Mouse (Mus musculus) kidney, embryonic 15.5 days (tissue): ENCODE data around the gene Bcl7a. TPM values are rescaled to one million over a fixed set of nuclear protein-coding genes. Genes with fewer than 3 reads are reported as not detected.

Source experiments
- ATAC-seq: fragments of 200-750 bp; cut with Nextera tagmentation; replicated peaks from 2 replicates; pipeline ENCODE4 v1.8.0; 2017; ENCODE audit warnings: moderate TSS enrichment; ENCODE audit not compliant: low FRiP score
- H3K27ac ChIP-seq: fragments of 300-500 bp; sonication (generic); 2 replicates; pipeline ENCODE4 v1.5.1; 2015; ENCODE audit warnings: mild to moderate bottlenecking, inconsistent platforms
- H3K27me3 ChIP-seq: fragments of 300-500 bp; sonication (generic); 2 replicates; pipeline ENCODE4 v1.6.1; 2015; ENCODE audit warnings: inconsistent platforms
- H3K36me3 ChIP-seq: fragments of 300-500 bp; sonication (generic); 2 replicates; pipeline ENCODE4 v1.6.1; 2015; ENCODE audit warnings: inconsistent platforms
- H3K4me1 ChIP-seq: fragments of 300-500 bp; sonication (generic); 2 replicates; pipeline ENCODE4 v1.6.1; 2015; ENCODE audit warnings: inconsistent platforms
- H3K4me2 ChIP-seq: fragments of 300-500 bp; sonication (generic); 2 replicates; pipeline ENCODE4 v1.6.1; 2015; ENCODE audit warnings: moderate library complexity, mild to moderate bottlenecking, inconsistent platforms
- H3K4me3 ChIP-seq: fragments of 300-500 bp; sonication (generic); replicated peaks from 2 replicates; pipeline ENCODE4 v1.5.1; 2015; ENCODE audit warnings: mild to moderate bottlenecking, inconsistent platforms
- H3K9ac ChIP-seq: fragments of 300-500 bp; sonication (generic); 2 replicates; pipeline ENCODE4 v1.6.1; 2015; ENCODE audit warnings: mild to moderate bottlenecking, inconsistent platforms
- H3K9me3 ChIP-seq: fragments of 300-500 bp; sonication (generic); replicated peaks from 2 replicates; pipeline ENCODE4 v1.6.1; 2016; ENCODE audit warnings: inconsistent platforms
- WGBS: fragments of 180-500 bp; shearing (Covaris S2); methylation state at CpG from one replicate; pipeline ENCODE4 v1.1.7; 2015; ENCODE audit warnings: mixed read lengths; 5-methylcytosine and 5-hydroxymethylcytosine counted together
- polyA plus RNA-seq: library from polyadenylated mRNA; unstranded; fragments of >200 nt; fragmentation: Nextera tagmentation; extraction: Ambion mirVana; gene quantifications from 2 replicates; pipeline ENCODE4 v1.2.1, GENCODE M21; 2015

Gene Bcl7a
- polyA plus RNA-seq, 1 experiment from 2014 or later, result 41.7 TPM

DNA sequence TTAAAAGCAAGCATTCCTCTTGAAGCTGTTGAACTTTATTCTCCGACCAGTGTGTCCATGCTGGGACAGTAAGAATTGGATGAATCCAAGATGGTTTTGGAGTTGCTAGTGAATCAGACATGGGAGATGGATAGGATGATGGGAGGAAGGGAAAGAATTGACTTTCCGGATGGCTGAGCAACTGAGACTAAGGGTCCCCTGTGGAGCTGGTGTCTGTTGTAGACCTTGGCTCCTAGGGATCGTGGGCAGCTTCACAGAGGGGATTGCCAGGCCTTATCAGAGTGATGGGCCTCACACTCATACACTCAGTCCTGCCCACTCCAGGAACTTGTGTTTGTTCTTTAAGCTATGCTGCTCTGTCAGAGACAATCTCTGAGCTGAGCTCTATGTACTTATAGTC, 64.5 kb downstream of the Bcl7a start:
- 65% methylated on average over 3 of the region's 3 CpGs for WGBS
- Histone ChIP-seq H3K36me3 (peaks cover 14% of the 10 kb centered on the region; the same call in 1 of the 2 replicates), H3K4me1 (peaks cover 14% of the 10 kb centered on the region; the same call in 1 of the 2 replicates), H3K27ac (no peak overlapping the region), H3K4me3 (no peak overlapping the region), H3K9ac (no peak overlapping the region), H3K4me2 (no peak overlapping the region), H3K27me3 (no peaks in the 10 kb centered on the region), H3K9me3 (no peaks in the 10 kb centered on the region)
- no peak for ATAC-seq

DNA sequence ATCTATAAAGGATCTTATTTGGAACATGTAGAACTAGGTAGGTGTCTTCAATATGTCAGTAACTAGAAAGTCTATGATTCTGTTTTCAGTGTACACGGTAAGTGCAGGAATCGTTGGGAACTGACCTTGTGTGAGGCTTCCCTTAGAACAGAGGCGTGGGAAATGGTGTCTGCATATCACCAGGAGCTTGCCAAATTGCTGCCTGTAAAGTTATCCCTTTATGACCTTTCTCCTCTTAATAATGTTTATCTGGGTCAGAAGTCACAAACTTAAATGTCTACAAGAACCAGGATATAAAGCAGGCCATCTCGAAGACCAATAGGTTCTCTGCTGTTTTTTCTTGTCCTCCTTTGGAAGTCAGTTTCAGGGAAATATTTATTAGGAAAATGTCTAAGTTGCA, 68.6 kb downstream of the Bcl7a start:
- ATAC-seq, result no peak
- 52% methylated on average over 4 of the region's 4 CpGs for WGBS
- H3K4me3 ChIP-seq, result no peak overlapping the region
- peaks cover 17% of the 10 kb centered on the region; the same call in 1 of the 2 replicates for H3K4me1 ChIP-seq
- no peak overlapping the region for H3K9ac ChIP-seq
- H3K4me2 ChIP-seq, result no peak overlapping the region
- H3K9me3 ChIP-seq, result no peaks in the 10 kb centered on the region
- no peaks in the 10 kb centered on the region for H3K27me3 ChIP-seq
- H3K27ac ChIP-seq, result no peak overlapping the region
- H3K36me3 ChIP-seq, result peaks cover 14% of the 10 kb centered on the region; the same call in 1 of the 2 replicates

DNA sequence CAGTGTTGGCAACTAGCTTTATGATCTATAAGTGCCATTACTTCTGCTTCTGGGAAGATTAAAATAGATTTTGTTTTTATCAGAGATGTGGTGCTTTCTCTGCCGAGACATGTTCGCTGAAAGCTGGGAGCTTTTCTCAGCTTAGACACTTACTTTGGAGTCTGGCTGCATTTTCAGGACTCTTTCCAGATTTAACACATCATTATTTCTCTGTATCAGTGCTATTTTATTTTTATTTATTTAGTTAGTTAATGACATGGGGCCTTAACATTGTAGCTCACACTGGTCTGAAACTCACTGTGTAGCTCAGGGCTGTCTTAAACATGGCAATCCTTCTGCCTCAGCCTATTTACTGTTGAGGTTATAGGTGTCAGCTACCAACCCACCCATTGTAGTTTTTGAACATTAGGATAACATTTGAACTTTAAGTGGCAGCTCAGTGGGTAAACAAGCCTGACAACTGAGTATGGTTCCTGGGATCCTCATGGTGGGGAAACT, 70.3 kb downstream of the Bcl7a start:
- H3K9me3 ChIP-seq, result no peaks in the 10 kb centered on the region
- H3K27ac ChIP-seq, result no peak overlapping the region
- peaks cover 6% of the 10 kb centered on the region; the same call in 1 of the 2 replicates for H3K4me1 ChIP-seq
- H3K4me2 ChIP-seq, result no peak overlapping the region
- H3K27me3 ChIP-seq, result no peaks in the 10 kb centered on the region
- 69% methylated on average over 2 of the region's 2 CpGs for WGBS
- no peak overlapping the region for H3K4me3 ChIP-seq
- H3K36me3 ChIP-seq, result peaks cover 14% of the 10 kb centered on the region; the same call in 1 of the 2 replicates
- ATAC-seq, result no peak
- H3K9ac ChIP-seq, result no peak overlapping the region

DNA sequence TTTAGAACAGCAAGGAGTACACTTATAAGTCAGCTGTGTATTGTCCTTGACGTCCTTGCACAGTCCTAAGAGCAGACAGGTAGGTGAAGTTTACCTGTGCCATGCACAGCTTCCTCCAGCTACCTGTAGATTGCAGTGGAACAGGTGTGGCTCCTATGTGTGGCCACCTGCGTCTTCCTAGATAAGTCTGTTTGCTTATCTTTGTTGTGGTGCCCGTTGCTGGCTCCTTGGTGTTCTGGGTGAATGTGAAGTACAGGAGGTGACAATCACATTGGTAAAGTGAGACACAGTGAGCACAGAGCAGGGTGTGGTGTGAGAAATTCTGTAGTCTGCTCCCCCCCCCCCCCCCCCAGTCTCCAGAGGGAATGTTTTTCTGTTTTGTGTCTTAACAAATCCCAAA, 72.5 kb downstream of the Bcl7a start:
- Histone ChIP-seq H3K4me1 (peaks cover 6% of the 10 kb centered on the region; the same call in 1 of the 2 replicates), H3K9ac (no peak overlapping the region), H3K27me3 (no peaks in the 10 kb centered on the region), H3K27ac (no peak overlapping the region), H3K4me2 (no peak overlapping the region), H3K36me3 (peaks cover 3% of the 10 kb centered on the region; the same call in 1 of the 2 replicates), H3K4me3 (no peak overlapping the region), H3K9me3 (no peaks in the 10 kb centered on the region)
- WGBS, result 86% methylated on average over 3 of the region's 3 CpGs
- ATAC-seq, result no peak

DNA sequence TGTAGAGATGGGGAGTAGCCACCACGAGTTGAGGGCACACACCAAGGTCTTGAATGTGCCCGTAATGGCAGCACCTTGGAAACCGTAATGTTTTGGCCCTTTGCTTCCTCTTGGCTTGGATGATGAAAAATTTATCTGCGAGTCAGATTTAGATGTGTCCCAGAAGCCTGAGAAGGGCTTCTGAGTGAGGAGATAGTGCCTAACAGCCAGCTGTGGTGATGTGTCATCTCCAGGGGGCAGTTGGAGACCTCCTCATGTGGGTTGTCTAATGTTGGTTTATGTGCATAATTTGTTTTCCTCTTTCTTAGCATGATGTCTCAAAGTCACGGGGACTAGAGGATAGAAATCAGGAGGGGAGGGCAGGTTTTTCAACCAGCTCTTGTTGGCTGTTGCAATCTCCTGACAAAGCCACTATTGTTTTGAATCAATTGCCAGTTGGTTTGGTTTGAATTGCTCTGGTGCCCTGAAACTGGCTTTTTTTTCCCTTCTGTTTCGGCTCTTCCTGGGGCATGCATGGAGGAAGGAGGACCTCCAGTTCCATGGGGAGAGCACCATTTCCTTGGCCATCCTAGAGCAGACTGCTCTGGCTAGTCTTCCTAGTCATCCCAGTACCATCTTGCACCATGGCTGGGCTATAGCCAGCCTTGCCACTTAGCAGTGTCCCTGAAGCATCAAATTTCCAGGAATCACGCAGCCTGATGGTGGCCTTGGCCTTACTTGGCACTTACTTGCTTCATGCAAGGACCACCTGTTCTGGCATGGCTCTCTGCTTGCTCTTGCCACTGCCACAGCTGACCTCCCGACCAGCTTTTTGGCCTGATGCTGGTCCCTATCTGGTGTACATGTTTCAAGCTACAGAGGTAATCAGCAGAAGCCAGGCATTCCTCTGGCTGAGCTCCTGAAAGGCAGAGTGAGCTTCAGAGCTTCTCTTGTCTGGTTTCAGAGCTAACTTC, 73.2 kb downstream of the Bcl7a start:
- Histone ChIP-seq H3K9me3 (no peaks in the 10 kb centered on the region), H3K27me3 (no peaks in the 10 kb centered on the region), H3K4me1 (peaks cover 6% of the 10 kb centered on the region; the same call in 1 of the 2 replicates), H3K36me3 (no peaks in the 10 kb centered on the region), H3K9ac (no peak overlapping the region), H3K27ac (no peak overlapping the region), H3K4me2 (no peak overlapping the region), H3K4me3 (no peak overlapping the region)
- no peak for ATAC-seq
- WGBS, result 74% methylated on average over 8 of the region's 8 CpGs

DNA sequence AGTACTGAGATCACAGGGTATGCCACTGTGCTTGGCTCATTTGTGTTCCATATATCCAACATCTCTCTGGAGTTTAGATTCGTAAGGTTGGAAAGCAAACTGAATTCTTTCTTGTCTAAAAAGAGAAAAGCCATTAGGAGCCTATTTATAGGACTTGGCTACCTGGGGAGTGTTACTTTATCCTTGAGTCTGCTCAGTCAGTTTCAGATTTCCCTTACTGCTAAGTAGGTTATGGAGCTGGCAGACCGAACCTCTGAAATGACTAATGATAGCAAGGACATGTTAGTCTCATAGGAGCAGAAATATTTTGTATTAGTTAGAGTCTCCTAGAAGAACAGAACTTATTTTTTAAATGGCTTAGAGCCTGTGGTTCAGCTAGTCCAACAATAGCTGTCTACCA, 80.3 kb downstream of the Bcl7a start:
- Histone ChIP-seq H3K9ac (no peak overlapping the region), H3K27me3 (no peaks in the 10 kb centered on the region), H3K9me3 (0 out of 2 replicates have a peak, but pooled peaks cover 2% of the 10 kb centered on the region), H3K27ac (no peak overlapping the region), H3K4me2 (no peak overlapping the region), H3K4me1 (no peaks in the 10 kb centered on the region), H3K36me3 (0 out of 2 replicates have a peak, but pooled peaks cover 3% of the 10 kb centered on the region), H3K4me3 (no peak overlapping the region)
- 56% methylated on average over 2 of the region's 2 CpGs for WGBS
- no peak for ATAC-seq

Other genes starting within 250 kb of the Bcl7a start
- 3.0 and 3.6 TPM in 2 replicates for gene Rhof, start 211.1 kb upstream of the Bcl7a start, polyA plus RNA-seq
- gene Setd1b, start 201.6 kb upstream of the Bcl7a start, polyA plus RNA-seq, result 11.0 and 11.1 TPM in 2 replicates
- gene Psmd9, start 174.4 kb upstream of the Bcl7a start, polyA plus RNA-seq, result 82.5 and 90.5 TPM in 2 replicates
- 0.99 and 1.5 TPM in 2 replicates for gene Hpd, start 161.1 kb upstream of the Bcl7a start, polyA plus RNA-seq
- 1.5 and 1.7 TPM in 2 replicates for gene Wdr66, start 91.7 kb upstream of the Bcl7a start, polyA plus RNA-seq
- 18.5 and 18.7 TPM in 2 replicates for gene Mlxip, start 51.0 kb downstream of the Bcl7a start, polyA plus RNA-seq
- gene Lrrc43, start 145.5 kb downstream of the Bcl7a start, polyA plus RNA-seq, result not detected in 2 replicates
- not detected in 2 replicates for gene Il31, start 145.7 kb downstream of the Bcl7a start, polyA plus RNA-seq
- gene B3gnt4, start 166.6 kb downstream of the Bcl7a start, polyA plus RNA-seq, result 0.22 TPM in 1 of 2 replicates, not detected in the other
- 114 and 121 TPM in 2 replicates for gene Diablo, start 180.3 kb downstream of the Bcl7a start, polyA plus RNA-seq
- 1.2 and 2.6 TPM in 2 replicates for gene Gm49027, start 181.7 kb downstream of the Bcl7a start, polyA plus RNA-seq
- gene Vps33a, start 229.2 kb downstream of the Bcl7a start, polyA plus RNA-seq, result 28.9 and 29.7 TPM in 2 replicates